Mouse (Mus musculus): ENCODE data around the gene Ppard. TPM values are rescaled to one million over a fixed set of nuclear protein-coding genes. Genes with fewer than 3 reads are reported as not detected.
A peak's percentile ranks its signal among the peaks of the same experiment; 100 is the strongest.

Ppard gene
- polyA plus RNA-seq (2016; fragmentation: Nextera tagmentation; extraction: Ambion mirVana): 1.5 and 1.7 TPM in 2 replicates

- H3K36me3 ChIP-seq: no peaks in the 10 kb centered on the region
- no peaks in the 10 kb centered on the region for H3K9me3 ChIP-seq (replicated peaks)
- DNase-seq (ENCODE audit: low spot score): peak; percentile 99
- peaks cover 33% of the 10 kb centered on the region for H3K4me1 ChIP-seq
- H3K27ac ChIP-seq (replicated peaks): peak within 1 kb of the TSS; percentile 90
- H3K4me3 ChIP-seq: peak within 1 kb of the TSS; percentile 92
- peaks cover 11% of the 10 kb centered on the region for H3K27me3 ChIP-seq (ENCODE audit: low read depth, poor library complexity, severe bottlenecking)
- WGBS: under 1% methylated on average over 57 of the region's 57 CpGs
Observed at GRCm38 (mm10) chr17:28232475-28233060, at the start of gene Ppard. TSS of gene Ppard (plus strand) at chr17:28232700.

GRCm38 (mm10) chr17:28184971-28185638 is 47.4 kb upstream of the Ppard start:
- Histone ChIP-seq H3K36me3 (peaks cover 37% of the 10 kb centered on the region), H3K4me1 (peaks cover 19% of the 10 kb centered on the region), H3K9me3 (replicated peaks) (no peaks in the 10 kb centered on the region), H3K4me3 (no peak overlapping the region), H3K27me3 (ENCODE audit: low read depth, poor library complexity, severe bottlenecking) (no peaks in the 10 kb centered on the region), H3K27ac (replicated peaks) (no peak overlapping the region)
- WGBS: 88% methylated on average over 7 of the region's 7 CpGs
- no peak for DNase-seq (ENCODE audit: low spot score)

GRCm38 (mm10) chr17:28188313-28188712 is 44.2 kb upstream of the Ppard start:
- H3K27ac ChIP-seq (replicated peaks): no peak overlapping the region
- DNase-seq (ENCODE audit: low spot score): no peak
- no peak overlapping the region for H3K4me3 ChIP-seq
- peaks cover 59% of the 10 kb centered on the region for H3K36me3 ChIP-seq
- no peaks in the 10 kb centered on the region for H3K4me1 ChIP-seq
- H3K27me3 ChIP-seq (ENCODE audit: low read depth, poor library complexity, severe bottlenecking): no peaks in the 10 kb centered on the region
- 90% methylated on average over 5 of the region's 5 CpGs for WGBS
- no peaks in the 10 kb centered on the region for H3K9me3 ChIP-seq (replicated peaks)

GRCm38 (mm10) chr17:28192754-28193153 is 39.7 kb upstream of the Ppard start:
- Histone ChIP-seq H3K27me3 (ENCODE audit: low read depth, poor library complexity, severe bottlenecking) (no peaks in the 10 kb centered on the region), H3K27ac (replicated peaks) (no peak overlapping the region), H3K9me3 (replicated peaks) (no peaks in the 10 kb centered on the region), H3K4me1 (peaks cover 6% of the 10 kb centered on the region; the same call in 1 of the 2 replicates), H3K36me3 (peaks cover 78% of the 10 kb centered on the region), H3K4me3 (no peak overlapping the region)
- DNase-seq (ENCODE audit: low spot score): no peak
- 68% methylated on average over 1 of the region's 1 CpGs for WGBS

- peaks cover 6% of the 10 kb centered on the region; the same call in 1 of the 2 replicates for H3K4me1 ChIP-seq
- peaks cover 86% of the 10 kb centered on the region for H3K36me3 ChIP-seq
- no peaks in the 10 kb centered on the region for H3K9me3 ChIP-seq (replicated peaks)
- no peaks in the 10 kb centered on the region for H3K27me3 ChIP-seq (ENCODE audit: low read depth, poor library complexity, severe bottlenecking)
- no peak overlapping the region for H3K27ac ChIP-seq (replicated peaks)
- no peak for DNase-seq (ENCODE audit: low spot score)
- 87% methylated on average over 3 of the region's 3 CpGs for WGBS
- no peak overlapping the region for H3K4me3 ChIP-seq
Observed at GRCm38 (mm10) chr17:28193559-28193958, 38.9 kb upstream of the Ppard start.

GRCm38 (mm10) chr17:28195033-28195432 is 37.5 kb upstream of the Ppard start:
- no peak for DNase-seq (ENCODE audit: low spot score)
- no peak overlapping the region for H3K27ac ChIP-seq (replicated peaks)
- no peak overlapping the region for H3K4me3 ChIP-seq
- H3K9me3 ChIP-seq (replicated peaks): no peaks in the 10 kb centered on the region
- peaks cover 6% of the 10 kb centered on the region; the same call in 1 of the 2 replicates for H3K4me1 ChIP-seq
- no peaks in the 10 kb centered on the region for H3K27me3 ChIP-seq (ENCODE audit: low read depth, poor library complexity, severe bottlenecking)
- 94% methylated on average over 10 of the region's 10 CpGs for WGBS
- H3K36me3 ChIP-seq: peaks cover 93% of the 10 kb centered on the region

GRCm38 (mm10) chr17:28197646-28198045 is 34.9 kb upstream of the Ppard start:
- peaks cover 94% of the 10 kb centered on the region for H3K36me3 ChIP-seq
- H3K9me3 ChIP-seq (replicated peaks): no peaks in the 10 kb centered on the region
- DNase-seq (ENCODE audit: low spot score): no peak
- 83% methylated on average over 18 of the region's 18 CpGs for WGBS
- 0 out of 2 replicates have a peak overlapping the region, but pooled peaks have one; percentile 35 for H3K27ac ChIP-seq (replicated peaks)
- H3K27me3 ChIP-seq (ENCODE audit: low read depth, poor library complexity, severe bottlenecking): no peaks in the 10 kb centered on the region
- H3K4me3 ChIP-seq: no peak overlapping the region
- H3K4me1 ChIP-seq: peaks cover 6% of the 10 kb centered on the region; the same call in 1 of the 2 replicates

- no peak for DNase-seq (ENCODE audit: low spot score)
- Histone ChIP-seq H3K27me3 (ENCODE audit: low read depth, poor library complexity, severe bottlenecking) (no peaks in the 10 kb centered on the region), H3K9me3 (replicated peaks) (no peaks in the 10 kb centered on the region), H3K4me3 (no peak overlapping the region), H3K36me3 (peaks cover 76% of the 10 kb centered on the region), H3K27ac (replicated peaks) (no peak overlapping the region), H3K4me1 (peaks cover 14% of the 10 kb centered on the region)
- 85% methylated on average over 14 of the region's 14 CpGs for whole genome bisulfite sequencing
Observed at GRCm38 (mm10) chr17:28201982-28202381, 30.5 kb upstream of the Ppard start.

- peak; percentile 62 for DNase-seq (ENCODE audit: low spot score)
- Histone ChIP-seq H3K27me3 (ENCODE audit: low read depth, poor library complexity, severe bottlenecking) (peaks cover 15% of the 10 kb centered on the region), H3K4me1 (peaks cover 20% of the 10 kb centered on the region), H3K9me3 (replicated peaks) (no peaks in the 10 kb centered on the region), H3K36me3 (peaks cover 56% of the 10 kb centered on the region), H3K27ac (replicated peaks) (no peak overlapping the region), H3K4me3 (no peak overlapping the region)
- WGBS: 38% methylated on average over 14 of the region's 14 CpGs
Observed at GRCm38 (mm10) chr17:28204052-28204720, 28.3 kb upstream of the Ppard start.

GRCm38 (mm10) chr17:28205443-28205842 is 27.1 kb upstream of the Ppard start:
- H3K4me1 ChIP-seq: peaks cover 20% of the 10 kb centered on the region
- no peak overlapping the region for H3K4me3 ChIP-seq
- no peak overlapping the region for H3K27ac ChIP-seq (replicated peaks)
- no peak for DNase-seq (ENCODE audit: low spot score)
- peaks cover 15% of the 10 kb centered on the region for H3K27me3 ChIP-seq (ENCODE audit: low read depth, poor library complexity, severe bottlenecking)
- H3K9me3 ChIP-seq (replicated peaks): no peaks in the 10 kb centered on the region
- H3K36me3 ChIP-seq: peaks cover 43% of the 10 kb centered on the region
- WGBS: 89% methylated on average over 8 of the region's 8 CpGs

- Histone ChIP-seq H3K27me3 (ENCODE audit: low read depth, poor library complexity, severe bottlenecking) (peaks cover 15% of the 10 kb centered on the region), H3K4me1 (peaks cover 20% of the 10 kb centered on the region), H3K36me3 (peaks cover 27% of the 10 kb centered on the region), H3K27ac (replicated peaks) (peak overlapping the region; percentile 65), H3K9me3 (replicated peaks) (no peaks in the 10 kb centered on the region), H3K4me3 (peak overlapping the region; percentile 38; the same call in 1 of the 2 replicates)
- no peak for DNase-seq (ENCODE audit: low spot score)
- 74% methylated on average over 8 of the region's 8 CpGs for WGBS
Observed at GRCm38 (mm10) chr17:28207092-28207491, 25.4 kb upstream of the Ppard start.

GRCm38 (mm10) chr17:28207591-28208313 is 24.7 kb upstream of the Ppard start, which contains the start of gene Def6:
TSS of gene Def6 (plus strand) at chr17:28207778.
- H3K36me3 ChIP-seq: peaks cover 20% of the 10 kb centered on the region
- DNase-seq (ENCODE audit: low spot score): peak; percentile 69
- H3K4me1 ChIP-seq: peaks cover 20% of the 10 kb centered on the region
- H3K27me3 ChIP-seq (ENCODE audit: low read depth, poor library complexity, severe bottlenecking): peaks cover 15% of the 10 kb centered on the region
- H3K9me3 ChIP-seq (replicated peaks): no peaks in the 10 kb centered on the region
- H3K27ac ChIP-seq (replicated peaks): peak within 1 kb of the TSS; percentile 65
- 25% methylated on average over 26 of the region's 26 CpGs for WGBS
- peak within 1 kb of the TSS; percentile 38 for H3K4me3 ChIP-seq

Data from midbrain, embryonic 10.5 days (tissue).